Mouse (Mus musculus) layer of hippocampus, postnatal 10 days (tissue): ENCODE results near the gene Rhoj. TPM values are rescaled to one million over a fixed set of nuclear protein-coding genes. Genes with fewer than 3 reads are reported as not detected.
A peak's percentile ranks its signal among the peaks of the same experiment; 100 is the strongest.
"Not testable (repeated sequence)": the region's sequence is repeated elsewhere in the genome, so short reads cannot be mapped to it uniquely, and the experiment has no call there.

Experiments used
- DNase-seq, 2 experiments: peaks; one replicate each; pipeline ENCODE4 v3.0.0; 2021; ENCODE audit warnings: low spot score in 2 of 2
- total RNA-seq, 2 experiments: library from RNA; stranded (reverse); gene quantifications; 2 replicates each; pipeline ENCODE4 v1.2.3; 2021

Gene Rhoj
- total RNA-seq, 2 experiments from 2014 or later = 6.6 to 9.7 TPM

DNA sequence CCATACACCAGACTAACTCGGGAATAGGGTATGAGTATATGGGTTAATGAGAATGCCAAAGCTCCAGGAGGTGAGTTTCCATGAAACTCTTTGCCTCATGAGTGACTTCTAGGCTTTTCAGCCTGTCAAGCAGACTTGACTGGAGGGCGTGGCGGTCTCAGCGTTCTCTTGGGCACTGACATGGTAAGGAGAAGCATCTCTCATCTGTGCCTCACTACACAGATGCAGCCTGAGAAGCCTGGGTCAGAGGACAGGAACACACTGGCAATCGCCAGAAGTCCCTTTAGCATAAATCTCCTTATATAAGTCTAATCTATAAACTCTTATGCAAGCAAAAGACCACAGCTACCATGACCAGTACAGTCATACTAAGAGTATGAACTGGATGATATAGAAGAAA lies 41.4 kb downstream of the Rhoj start:
- not testable (repeated sequence) for DNase-seq

DNA sequence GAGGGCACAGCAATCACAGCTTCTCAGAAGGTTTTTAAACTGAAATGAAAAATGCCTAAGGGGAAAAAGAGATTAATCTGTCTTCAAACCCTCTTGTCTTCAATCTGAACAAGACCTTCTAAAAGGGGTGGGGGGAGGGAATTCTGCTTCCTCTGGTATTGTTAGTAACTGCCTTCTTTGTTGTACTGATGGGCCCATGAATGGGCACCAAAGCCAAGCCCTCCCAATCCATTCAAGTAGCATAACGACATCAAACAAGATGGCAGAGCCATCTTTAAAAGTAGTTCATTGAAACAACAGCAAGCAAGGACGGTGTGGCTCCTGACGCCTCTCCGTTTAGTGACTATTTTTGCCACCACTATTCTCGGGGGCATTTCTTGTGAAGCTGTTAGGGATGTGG lies 42.6 kb downstream of the Rhoj start:
- no peak for DNase-seq

DNA sequence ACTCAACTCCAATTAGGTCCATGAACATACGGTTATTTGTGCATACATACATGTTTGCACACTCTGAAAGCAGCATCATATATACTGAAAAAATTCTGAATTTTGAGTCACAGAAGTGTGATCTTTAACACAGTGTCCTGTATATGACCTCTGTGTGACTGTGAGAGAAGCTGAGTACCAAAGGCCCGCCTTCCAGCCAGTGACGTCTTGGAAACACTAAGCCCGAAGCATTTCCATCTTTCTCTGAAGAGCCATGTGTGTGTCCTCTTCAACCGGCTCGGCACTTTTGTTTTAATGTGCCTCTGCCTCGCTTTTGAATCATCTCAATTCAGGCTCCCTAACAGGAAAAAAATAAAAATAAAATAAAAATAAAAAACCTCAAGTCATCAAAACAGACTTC lies 43.7 kb downstream of the Rhoj start:
- DNase-seq = no peak

DNA sequence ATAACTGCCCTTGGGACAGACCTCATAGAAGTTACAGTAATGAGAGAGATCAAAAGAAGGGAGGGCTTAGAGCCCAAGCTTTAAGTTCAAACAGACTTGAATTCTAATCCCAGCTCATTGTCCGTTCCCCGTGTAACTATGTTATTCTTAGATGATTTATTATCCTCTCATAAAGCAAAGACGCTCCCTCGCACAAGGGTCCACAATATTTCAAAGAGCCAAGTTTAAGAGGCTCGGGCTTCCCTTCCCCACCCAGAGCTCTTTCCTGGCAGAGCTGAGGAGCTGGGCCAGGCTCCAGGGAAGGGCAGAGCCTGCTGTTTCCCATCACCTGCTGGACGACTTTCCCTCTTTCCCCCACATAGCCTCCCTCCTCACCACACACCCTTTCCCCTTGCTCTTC lies 44.3 kb downstream of the Rhoj start:
- no peak for DNase-seq

DNA sequence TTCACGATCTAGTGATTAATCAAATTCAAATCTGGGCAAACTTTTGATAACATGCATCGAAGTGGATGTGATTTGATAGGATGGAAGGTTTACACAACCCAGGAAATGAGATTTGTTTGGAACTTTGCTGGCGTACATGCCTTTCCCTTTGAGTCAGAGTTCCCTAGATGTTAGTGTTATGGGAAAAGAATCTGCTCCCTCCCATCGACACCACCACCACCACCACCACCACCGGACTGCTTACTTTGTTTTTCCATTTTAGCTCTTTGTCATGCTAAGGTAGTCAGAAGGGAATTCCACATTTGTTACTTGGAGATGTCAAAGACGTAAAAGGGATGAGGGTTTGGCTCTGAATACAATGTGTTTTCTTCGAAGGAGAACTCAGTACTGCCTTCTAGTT lies 46.2 kb downstream of the Rhoj start:
- DNase-seq = no peak

DNA sequence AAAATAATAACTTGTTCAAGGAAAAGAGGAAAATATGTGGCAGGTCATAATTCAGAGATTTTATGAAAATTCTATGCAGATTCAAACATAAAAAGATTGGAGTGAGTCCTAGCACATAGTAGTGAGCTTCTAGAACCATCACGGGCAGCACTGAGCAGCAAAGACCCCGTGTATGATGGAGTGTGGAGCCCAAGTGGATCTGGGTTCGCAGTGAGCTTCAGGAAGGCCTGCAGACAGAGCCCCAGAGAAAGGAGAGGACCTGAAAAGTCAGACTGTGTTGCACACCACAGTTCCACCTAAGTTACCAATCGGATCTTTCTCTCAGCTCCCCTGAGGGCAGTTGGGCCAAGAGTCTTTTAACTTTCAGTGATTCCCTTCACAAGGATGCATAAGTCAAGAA lies 49.7 kb downstream of the Rhoj start:
- DNase-seq = no peak

DNA sequence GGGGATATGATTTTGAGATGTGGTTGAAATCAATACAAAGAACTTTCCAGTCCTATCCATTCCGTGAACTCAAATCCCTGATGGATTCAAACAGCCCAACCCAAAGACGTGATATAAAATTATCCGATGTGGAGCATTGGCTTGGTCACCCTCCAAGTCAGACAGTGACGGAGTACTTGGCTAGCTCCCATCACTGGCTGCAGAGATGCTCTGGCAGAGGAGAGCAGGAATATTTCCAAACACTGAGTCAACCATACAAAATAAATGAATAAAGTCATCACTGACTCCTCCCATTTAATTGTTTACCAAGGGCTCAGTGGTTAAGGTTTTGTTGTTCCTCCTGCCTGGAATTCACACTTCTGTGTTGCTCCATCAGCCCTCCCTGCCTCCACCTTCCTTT lies 50.6 kb downstream of the Rhoj start:
- peak in 1 of 2 experiments; percentile 16 for DNase-seq

DNA sequence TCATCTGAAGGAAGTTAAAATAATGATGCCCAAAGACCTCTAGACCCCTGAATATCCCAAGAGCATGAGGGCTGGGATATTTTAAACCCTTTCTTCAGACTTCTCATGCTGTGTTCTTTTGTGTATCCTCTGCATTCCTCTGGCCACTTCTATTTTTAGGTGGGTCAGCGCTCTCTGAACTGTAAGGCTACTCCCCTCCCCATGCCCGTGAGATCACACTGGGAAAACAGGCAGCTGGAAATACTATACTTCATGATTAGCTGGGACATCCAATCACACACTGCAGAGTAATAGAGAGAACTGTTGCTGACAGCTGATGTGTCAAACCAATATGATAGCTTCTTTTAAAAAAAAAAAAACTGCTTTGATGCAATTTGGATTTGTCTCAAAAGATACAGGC lies 51.4 kb downstream of the Rhoj start:
- DNase-seq = no peak

DNA sequence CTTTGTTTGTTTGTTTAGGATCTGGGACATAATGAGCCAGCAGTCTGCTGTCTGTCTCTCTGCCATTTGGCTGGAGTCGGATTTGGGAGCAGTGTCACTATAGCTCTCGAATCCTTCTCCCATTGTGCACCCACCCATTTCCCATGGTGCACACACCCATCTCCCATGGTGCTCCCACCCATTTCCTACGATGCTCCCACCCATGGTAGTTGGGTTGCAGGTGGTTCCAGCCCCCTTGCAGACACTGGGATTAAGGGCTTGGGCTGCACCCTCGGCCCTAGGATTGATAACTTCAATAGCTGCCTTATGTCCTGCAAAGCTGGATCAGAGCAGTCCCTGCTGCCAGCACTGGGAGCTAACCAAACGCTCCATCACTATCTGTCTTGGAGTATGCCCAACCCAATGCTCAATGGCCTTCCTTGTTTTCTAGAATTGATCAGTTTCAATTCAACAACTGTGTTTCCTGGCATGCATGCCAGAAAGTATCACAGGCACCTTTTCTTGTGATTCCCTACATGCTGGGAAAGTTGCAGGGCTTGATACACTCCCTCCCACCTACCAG lies 51.9 kb downstream of the Rhoj start:
- DNase-seq = peak in 1 of 2 experiments; percentile 18

DNA sequence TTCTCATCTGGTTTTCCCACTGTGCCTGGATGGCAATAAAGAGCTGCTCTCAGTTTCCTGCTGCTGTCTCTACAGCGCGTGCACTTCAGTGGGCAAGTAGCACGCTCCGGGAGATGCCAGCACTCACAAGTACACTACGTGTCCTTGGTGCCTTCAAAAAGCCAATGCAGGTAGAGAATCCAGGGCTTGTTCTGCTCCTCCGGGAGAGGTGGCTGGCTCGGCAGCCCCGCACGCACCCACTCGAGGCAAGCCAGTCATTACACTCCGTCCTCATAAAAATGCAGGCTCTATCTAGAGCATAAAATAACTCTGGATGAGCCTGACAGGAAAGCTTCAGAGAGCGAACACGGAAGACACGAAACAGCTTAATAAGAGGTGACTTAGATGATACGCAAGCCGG lies 54.3 kb downstream of the Rhoj start:
- no peak for DNase-seq

DNA sequence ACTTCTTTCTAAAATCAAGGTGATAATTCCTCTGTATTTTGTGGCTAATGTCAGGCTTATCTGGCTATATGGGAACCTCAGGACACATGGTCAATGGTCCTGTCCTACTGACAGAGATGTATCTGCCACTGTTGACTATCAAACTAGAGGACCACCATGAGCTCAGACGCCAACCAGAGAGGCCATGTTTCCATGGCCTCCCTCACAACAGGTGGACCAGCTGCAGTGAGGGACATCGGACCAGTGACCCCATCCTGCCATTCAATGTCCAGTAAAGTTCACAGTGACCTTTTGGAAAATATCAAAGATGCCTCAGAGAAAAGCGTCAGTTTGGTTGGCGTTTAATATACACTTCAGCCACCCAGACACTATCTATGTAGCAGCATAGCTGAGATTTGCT lies 56.3 kb downstream of the Rhoj start:
- DNase-seq = no peak

DNA sequence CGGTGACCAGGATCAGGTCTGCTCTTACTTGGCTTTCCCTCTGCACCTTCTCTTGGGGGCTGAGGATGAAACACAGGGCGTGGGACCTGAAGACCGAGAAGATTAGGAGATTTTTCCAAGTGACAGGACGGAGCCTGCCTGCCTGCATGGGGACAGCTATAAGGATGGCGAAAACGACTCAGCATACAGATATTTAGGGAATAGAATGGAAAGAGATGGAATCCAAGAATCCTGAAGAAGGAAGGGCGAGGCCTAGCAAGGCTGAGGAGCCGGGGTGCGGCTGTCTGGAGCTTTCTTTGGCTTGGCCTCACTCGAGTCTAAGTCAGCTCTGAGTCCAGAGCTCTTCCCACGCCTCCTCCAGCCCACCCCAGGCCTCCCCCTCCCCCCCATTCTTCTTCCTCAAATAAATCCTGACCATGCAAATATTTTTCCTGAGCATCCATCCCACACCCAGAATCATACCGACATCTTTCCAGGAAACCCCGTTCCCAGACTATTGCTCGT lies 57.6 kb downstream of the Rhoj start:
- no peak for DNase-seq

DNA sequence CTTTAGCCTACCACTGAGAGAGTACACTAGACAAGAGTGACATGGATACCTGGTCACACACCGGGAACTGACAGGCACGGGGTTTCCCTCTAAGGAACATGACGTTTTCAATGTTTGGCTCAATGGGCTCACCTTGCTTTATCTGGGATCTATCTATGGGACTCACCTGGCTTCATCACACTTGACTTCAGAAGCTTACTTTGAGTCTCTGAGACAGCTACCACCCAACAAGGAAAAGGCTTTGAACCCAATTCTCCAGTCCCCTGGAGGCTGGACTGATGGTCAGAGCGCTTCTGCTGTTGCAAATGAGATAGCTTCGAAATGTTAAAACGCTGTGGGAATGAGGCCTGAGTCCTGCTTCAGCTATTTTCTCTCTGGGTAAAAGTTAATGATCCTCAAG lies 59.2 kb downstream of the Rhoj start:
- DNase-seq = no peak

DNA sequence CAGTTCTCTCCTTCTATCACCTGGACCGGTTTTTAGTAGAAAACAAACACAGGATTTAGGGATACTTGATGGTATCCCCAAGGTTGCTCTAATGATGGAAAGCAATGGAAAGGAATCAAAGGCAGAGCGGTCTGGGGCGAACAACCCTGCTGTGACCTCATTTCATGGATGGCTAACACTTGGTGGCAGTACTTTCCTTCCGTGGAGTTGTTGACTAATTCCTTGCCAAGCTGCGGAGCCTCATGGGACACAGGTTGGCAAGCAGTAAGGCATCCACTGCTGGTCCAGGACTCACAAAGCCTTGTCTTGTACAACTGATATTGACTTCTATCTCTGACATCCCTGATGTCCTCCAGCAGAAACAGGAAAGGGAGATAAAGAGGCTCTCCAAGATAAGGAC lies 60.4 kb downstream of the Rhoj start:
- no peak for DNase-seq

DNA sequence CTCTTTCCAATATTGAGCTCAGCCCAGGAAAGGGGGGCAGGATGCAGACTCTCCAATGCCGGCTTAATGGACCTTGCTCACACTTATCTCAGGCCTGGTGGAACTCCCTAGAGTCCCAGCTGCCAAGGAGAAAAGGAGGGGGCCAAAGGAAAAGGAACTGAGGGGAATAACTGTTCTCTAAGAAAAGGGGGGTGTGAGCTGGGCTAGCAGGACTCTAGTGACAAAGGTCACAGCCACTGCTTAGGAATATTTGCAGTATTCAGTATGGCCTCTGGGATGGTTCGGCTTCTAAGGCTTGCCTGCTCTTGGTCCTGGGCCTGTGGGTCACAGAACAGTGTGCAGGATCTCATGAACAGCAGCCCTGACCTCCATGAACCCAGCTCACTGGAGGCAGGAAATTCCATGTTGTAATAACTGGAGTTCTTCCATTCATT lies 61.3 kb downstream of the Rhoj start:
- DNase-seq = no peak

DNA sequence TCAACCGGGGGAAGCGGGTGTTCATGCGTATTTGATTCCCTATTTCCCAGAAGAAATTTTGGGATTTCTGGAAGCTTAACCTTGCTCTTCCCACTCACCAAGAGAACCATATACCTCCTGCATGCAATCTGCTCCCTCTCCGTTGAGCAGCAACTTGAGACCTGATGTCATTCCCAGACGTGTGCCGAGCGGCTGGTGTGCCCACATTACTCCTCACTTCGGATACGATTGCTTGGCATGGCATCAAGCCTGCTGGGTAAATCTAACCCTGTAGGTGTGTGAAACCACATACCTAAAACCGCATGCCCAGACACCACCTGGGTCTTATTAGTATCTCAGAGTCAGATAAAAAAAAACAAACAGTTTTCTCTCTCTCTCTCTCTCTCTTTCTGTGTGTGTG lies 66.3 kb downstream of the Rhoj start:
- DNase-seq = no peak

DNA sequence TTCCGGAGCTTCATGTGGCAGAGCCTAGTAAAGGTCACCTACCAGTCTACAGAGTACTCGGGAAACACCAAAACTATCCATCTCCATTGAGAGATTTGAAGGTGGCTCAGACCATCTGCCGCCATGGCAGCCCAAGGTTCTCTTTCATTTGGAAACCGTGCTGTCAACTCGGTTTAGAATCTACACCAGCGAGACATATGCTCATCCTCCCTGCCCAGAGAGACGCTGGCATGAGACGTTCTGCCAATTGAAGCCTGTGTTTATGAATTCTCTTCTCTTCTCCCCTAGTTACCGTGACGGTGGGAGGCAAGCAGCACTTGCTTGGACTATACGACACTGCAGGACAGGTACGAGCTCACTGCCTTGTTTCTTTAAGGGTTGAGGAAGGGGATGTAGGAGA lies 66.9 kb downstream of the Rhoj start:
- no peak for DNase-seq

DNA sequence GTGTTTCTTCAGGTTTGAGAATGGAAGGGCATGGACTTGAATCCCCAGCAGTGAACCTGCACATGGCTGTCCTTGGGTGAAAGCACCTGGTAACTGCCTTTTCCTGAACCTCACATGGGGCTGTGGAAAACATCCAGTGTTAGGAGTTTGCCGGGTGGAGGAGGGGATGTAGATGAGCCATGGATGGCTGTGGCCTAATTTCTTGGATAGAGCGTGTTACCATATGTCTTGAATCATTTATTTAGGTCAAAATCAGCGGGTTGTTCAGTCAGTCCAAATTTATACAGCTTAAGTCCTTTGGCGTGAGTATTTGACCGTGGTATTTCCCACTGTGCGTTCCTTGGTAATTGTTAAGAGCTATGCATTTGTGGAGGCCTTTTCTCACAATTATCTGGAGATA lies 68.0 kb downstream of the Rhoj start:
- no peak for DNase-seq

DNA sequence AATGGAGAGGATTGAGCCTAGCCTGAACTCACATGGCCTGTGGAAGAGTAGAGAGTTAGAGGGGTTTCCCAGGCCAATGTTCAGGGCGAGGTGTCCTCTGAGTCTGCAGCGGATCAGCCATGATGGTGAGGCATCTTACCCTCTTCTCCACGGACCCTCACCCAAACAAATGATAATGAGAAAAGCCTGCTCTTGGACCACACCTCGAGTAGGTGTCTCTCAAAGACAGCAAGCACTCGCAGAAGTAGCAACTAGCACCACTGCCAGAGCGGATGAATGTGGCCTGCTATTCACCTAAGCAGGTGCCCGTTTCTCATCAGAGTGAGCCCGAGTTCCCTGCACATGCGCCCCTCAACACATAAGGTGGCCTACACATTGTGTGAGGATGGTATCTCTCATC lies 78.6 kb downstream of the Rhoj start:
- DNase-seq = no peak

DNA sequence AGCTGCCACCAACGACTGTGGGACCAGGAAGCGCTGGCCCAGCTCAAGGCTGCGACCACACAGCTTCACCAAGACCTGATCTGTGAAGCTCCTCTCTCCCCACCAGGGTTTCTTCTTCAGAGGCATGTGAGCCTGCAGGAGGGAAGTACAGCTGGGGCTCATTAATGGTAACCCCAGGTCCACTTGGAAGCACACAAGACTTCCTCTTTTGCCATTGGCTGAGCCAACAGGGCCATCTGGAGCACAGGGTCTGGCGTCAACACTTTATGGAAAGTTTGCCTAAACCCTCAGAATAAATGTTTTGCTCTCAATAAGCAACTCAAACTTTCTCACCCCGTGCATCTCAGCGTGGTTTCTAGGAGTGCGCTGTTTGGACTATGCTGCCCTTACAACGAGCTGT lies 79.0 kb downstream of the Rhoj start:
- no peak for DNase-seq

DNA sequence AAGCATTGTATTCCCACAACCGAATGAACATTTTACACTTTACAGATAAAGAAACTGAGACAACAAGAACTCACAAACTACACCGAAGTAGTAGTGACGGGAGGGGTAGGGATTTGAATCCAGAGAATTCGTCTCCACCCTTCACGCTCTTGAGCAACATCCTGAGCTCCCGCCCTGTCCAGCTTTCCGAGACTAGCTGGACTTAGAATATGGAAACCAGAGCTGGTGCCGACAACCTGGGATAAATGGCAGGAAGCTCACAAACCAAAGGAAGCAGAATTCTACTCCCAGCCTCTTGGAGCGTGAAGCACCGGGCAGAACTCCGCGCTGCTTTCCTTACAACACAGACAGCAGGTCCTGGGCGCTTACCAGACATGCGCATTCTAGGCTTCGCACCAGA lies 79.7 kb downstream of the Rhoj start:
- no peak for DNase-seq

DNA sequence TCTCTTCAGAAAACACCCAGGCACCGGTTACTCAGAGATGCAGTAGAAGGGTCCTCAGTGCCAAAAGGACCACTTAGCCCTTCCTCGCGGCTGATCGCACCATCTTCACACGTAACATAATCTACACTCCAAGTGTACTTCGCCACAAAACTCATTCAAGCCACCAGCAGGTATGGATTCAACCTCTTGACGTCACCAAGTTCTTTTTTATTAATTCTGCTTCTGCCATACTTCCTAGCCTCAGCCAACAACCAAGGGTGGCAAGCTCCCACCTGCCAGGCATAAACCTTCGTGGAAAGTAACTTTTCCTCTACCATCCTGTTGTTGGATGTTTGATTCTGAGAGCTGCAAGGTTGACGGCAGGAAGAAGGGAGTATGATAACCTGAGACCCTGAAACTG lies 80.4 kb downstream of the Rhoj start:
- DNase-seq = no peak

DNA sequence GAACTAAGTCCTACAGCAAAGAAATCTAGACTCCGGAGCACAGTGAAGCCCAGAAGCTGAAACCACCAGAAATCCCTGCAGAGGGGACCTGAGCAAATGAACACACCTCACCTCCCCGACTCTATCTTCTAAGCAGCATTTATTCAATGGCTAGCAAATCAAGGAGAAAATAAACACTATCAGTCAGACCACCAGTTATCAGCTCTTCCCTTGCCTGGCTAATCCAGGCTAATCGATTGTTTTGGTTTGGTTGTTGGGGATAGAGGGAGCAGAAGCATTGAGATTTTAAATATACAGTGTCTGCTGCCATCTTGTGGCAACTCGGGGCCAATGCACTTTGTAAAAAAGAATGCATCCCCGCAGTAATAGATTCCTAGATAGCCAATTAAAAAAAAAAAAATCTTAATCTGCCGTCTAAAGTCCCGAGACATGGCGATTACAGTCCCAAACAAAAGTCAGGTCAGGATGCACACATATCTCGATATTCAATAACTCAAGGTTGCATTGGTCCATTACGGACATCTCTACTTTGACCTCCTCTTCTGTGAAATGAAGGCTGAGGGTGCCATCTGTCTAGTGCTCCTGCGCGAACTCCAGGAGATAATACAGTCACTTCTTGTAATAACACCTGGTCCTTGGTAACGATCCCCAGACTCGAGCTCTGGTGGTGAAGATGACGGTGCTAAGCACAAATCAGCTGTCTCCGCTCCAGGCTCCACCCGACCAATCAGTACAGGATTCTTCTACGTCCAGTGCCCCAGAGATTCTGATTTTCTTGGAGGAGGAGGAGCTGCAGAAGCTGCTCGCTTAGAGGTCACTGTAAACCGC lies 81.4 kb downstream of the Rhoj start:
- peak; percentile 67 to 70 for DNase-seq
